Mouse (Mus musculus): ENCODE results near the gene G6pd2.

The G6pd2 gene

DNA sequence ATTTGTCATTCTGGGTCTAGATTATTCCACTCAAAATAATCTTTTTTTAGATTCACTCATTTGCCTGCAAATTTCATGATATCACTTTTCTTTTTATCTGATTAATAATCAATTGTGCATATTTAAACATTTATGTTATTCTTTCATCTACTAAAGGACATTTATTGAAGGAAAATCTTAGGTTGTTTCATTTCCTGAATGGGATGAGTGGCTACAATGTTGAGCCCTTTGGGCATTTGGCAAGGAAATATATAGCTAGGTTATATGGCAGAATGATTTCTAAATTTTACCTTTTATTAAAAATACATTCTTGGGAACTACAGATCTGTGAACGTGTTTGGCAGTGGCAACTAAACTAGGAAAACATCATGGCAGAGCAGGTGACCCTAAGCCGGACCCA lies at the start of gene G6pd2:
Gene G6pd2 (plus strand): TSS at position 301 of the 400 bp plus-strand sequence.
- DNase-seq, result no peak

DNA sequence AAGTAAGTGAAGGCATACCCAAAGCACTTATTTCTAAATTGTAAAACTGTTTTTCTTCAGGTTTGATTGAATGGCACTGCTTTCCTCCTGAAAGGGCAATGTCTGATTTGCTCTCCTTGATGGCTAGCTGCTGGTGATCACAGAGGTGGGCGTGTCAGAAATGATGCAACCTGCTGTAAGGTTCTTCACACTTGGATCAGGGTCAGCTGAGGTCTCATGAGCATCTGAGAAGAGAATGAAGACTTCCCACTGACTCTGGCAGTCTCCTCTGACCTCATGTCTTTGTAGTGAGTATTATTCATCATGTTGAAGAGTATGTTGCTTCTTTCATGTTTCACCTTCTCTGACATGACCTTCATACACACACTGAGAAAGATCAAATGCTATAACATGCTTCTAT lies 44.4 kb upstream of the G6pd2 start:
- DNase-seq, result no peak

DNA sequence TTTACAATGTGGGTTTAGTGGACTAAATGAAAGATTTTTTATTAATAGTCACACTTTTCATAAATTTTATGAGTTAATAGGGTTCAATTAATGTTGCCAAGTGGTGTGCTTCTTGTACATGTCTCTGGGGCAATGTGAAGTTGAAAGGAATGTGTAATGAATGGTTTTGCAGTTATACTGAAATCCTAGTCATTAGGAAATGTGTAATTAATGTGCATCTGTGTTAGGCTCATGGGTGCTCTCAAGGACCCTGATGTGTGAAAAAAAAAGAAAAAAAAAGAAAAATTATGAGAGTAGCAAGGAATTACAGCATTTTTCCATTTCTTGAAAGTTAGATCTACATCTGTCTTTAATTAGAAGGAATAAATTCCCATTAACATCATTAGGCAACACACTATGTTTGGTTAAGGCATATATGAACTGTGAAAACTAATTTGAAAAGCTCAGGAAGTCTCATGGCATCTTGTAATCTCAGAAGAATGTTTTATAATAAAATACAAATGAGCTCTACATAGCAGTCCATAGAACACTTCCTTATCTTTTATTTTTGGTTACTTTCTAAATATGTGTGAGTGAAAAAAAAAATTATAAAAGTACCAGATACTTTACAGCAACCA lies 24.4 kb downstream of the G6pd2 start:
- no peak for DNase-seq

DNA sequence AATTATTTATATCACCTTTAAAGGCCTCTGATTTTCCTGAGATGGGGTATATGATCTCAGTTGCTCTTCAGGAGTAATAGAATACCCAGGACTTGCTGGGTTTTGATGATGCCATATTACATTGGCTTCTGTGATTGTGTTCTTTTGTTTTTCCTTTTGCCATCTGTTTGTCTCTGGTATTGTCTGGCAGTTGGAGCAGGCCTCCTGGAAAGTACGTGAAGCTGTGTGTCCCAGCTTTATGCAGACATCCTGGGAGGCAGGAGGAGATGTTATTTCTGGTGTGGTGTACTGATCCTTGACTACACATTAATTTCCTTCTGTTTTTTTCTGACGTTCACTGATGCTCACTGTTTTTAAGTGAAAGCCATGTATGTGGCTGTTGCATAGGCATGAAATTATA lies 35.3 kb downstream of the G6pd2 start:
- DNase-seq, result no peak
